Mouse (Mus musculus): ENCODE results near the gene Eif2s2.

DNA sequence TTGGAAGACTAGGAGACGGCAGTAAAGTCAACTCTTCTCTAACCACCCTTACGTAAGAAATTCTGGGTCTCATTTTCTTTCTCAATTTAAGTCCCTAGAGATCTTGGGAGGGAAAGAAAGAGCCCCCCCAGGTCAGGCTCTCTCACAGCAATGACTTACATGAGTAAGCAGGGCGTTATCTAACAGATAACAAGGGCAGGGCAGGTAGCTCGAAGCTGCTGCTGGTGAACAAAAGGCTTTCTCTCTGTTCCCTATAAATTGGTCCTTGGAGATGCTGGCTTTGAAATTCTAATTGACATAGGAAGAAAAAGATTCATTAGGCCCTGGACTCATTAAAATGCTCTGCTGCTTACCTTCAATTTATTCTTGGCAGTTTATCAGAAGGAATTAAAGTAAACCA lies 60.3 kb downstream of the Eif2s2 start:
- TF ChIP-seq CTCF (IDR thresholded peaks at IDR 0.05; ENCODE audit: control insufficient read depth, insufficient read depth, insufficient replicate concordance, low read depth, low read length) (no peak), POLR2A (IDR thresholded peaks at IDR 0.05; ENCODE audit: control insufficient read depth, low read depth, low read length) (no peak)

Data from testis, adult 2 months (tissue).